Mouse (Mus musculus) layer of hippocampus, adult 2 months (tissue): ENCODE results near the gene Setd3. TPM values are rescaled to one million over a fixed set of nuclear protein-coding genes. Genes with fewer than 3 reads are reported as not detected.

Source experiments
- DNase-seq, 2 experiments: peaks; one replicate each; pipeline ENCODE4 v3.0.0; 2022; ENCODE audit warnings: low spot score in 2 of 2
- H3K27ac ChIP-seq: fragments of 200-600 bp; 2 replicates; pipeline ENCODE4 v1.8.1; 2022
- H3K4me3 ChIP-seq: fragments of 200-600 bp; 2 replicates; pipeline ENCODE4 v1.8.1; 2022; ENCODE audit warnings: mild to moderate bottlenecking
- CTCF ChIP-seq: fragments of 200-600 bp; conservative IDR thresholded peaks from 2 replicates; pipeline ENCODE4 v1.8.1; 2022; ENCODE audit warnings: antibody characterized with exemption, mild to moderate bottlenecking, moderate library complexity
- long read RNA-seq, 2 experiments: library from polyadenylated mRNA; stranded (forward); transcript quantifications; one replicate each; pipeline ENCODE4 v2.0.0; 2021; ENCODE audit warnings: borderline mapping rate in 2 of 2
- total RNA-seq, 2 experiments: library from RNA; stranded (reverse); gene quantifications; 2 replicates each; pipeline ENCODE4 v1.2.3; 2021

Setd3 gene
- 100 to 1,000 TPM; 148 to 154 TPM for total RNA-seq
- long read RNA-seq, experiment 1, transcript Setd3-201 (13 exons, 2,755 nt): major isoform, 72 of 112 reads
- long read RNA-seq, experiment 1, partial matches to known transcripts: 8 of 112 reads
- long read RNA-seq, experiment 1, other reads (novel, unspliced or antisense): 30 of 112 reads
- long read RNA-seq, experiment 2, transcript Setd3-201 (13 exons, 2,755 nt): major isoform, 97 of 147 reads
- long read RNA-seq, experiment 2, partial matches to known transcripts: 6 of 147 reads
- long read RNA-seq, experiment 2, other reads (novel, unspliced or antisense): 41 of 147 reads

DNA sequence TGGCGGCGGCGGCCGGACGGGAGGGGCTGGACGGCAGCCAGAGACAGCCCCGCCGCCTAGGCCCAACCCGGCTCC is at the start of gene Setd3:
Setd3 (minus strand) TSS at position 69 of the 75 bp plus-strand sequence.
- DNase-seq: no peak
- no peak for TF ChIP-seq CTCF
- peak within 1 kb of the TSS; percentile 93 for H3K4me3 ChIP-seq
- peak within 1 kb of the TSS; percentile 94 for H3K27ac ChIP-seq

DNA sequence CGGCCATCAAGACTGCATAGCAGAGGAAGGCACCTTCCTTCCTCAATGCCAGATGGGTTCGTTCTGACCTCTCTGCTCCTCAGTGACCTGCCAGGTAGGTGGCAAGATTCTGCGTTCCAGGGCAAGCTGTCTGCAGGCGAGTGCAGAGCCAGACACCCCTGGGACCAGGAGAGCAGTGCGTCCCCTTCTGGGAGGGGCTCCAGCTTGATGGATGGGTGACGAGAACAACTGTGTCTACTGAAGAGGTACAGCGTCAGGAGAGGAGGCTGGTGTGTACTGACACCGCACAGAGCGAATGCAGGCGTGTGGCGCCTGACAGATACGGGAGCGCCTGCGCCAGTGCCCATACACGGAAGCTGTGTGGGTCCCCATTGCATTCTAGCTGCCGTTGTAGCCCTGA is 48.4 kb upstream of the Setd3 start:
- H3K4me3 ChIP-seq: no peak overlapping the region
- no peak overlapping the region for H3K27ac ChIP-seq
- no peak for TF ChIP-seq CTCF
- DNase-seq: no peak

DNA sequence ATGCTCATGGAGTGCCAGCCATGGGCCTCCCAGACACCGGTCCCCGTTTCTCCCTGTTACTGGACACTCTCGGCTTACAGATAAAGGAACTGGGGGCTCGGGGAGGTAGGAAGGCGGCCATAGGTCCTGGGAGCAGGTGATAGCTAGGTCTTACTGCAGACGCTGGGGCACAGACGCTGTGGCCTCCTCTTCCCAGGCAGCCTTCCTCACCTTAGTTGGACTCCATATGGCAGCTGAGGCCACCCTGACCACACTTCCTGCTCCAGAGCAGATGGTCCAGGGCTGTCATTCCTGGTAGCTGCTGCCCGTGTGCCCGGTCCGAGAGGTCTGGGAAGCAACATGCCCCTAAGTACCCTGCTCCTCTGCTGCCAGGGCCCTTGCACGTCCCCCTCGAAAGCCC is 47.8 kb upstream of the Setd3 start:
- no peak for DNase-seq
- H3K27ac ChIP-seq: no peak overlapping the region
- no peak overlapping the region for H3K4me3 ChIP-seq
- no peak for TF ChIP-seq CTCF

DNA sequence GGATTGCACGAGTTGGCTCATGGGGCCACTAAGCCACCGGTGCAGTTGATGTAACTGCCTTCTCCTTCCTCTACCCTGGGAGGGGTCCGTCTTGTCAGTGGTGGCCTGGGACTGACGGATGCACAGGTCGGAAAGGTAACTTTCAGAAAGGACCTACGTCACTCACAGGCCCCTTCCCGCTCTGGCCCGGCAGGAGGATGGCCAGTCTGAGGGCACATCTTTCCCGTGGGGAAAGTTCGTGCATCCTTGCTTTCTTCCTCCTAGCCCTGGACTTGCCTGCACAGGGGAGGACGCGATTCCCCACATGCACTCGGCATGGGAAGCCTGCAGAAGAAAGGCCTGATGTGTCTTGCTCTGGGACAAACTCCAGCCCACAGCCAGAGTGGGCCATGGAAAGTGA is 47.1 kb upstream of the Setd3 start:
- DNase-seq: no peak
- TF ChIP-seq CTCF: no peak
- no peak overlapping the region for H3K4me3 ChIP-seq
- H3K27ac ChIP-seq: no peak overlapping the region

DNA sequence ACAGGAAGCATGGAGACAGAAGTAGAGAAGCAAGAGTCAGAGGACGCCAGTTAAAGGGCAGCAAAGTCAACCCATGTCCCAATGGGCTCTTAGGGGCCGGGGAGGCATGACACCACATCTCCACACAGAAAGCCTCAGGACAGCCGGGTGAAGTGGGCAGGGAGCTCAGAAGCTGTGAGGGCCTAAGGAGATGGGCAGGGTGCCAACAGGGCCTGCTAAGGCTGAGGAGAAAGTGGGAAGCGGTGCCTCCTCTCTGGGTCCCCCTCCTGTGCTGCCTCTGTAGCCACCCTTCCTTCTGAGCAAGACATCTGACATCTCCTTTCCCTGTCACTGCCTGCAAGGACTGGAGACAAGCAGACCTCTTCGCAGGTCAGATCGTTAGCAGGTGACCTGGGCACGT is 46.7 kb upstream of the Setd3 start:
- Histone ChIP-seq H3K4me3 (no peak overlapping the region), H3K27ac (no peak overlapping the region)
- no peak for DNase-seq
- TF ChIP-seq CTCF: no peak

DNA sequence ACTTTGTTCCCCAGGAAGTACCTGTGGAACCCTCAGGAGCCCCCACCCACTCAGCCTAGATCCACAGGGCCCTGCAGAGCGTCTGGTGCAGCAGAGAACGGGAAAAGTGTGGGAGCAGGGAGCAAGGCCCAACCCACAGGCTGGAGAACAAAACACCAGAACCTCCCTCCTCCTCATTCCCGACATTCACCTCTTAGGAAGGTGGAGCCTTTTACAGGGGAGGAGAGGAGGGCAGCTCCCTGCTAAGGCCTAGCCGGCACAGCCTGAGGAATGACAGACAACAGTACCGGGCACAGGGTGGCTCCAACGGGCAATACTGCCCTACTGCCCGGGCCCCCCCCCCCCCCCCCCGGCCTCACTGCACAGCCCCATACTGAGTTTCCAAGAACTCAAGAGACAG is 44.2 kb upstream of the Setd3 start:
- no peak for DNase-seq

DNA sequence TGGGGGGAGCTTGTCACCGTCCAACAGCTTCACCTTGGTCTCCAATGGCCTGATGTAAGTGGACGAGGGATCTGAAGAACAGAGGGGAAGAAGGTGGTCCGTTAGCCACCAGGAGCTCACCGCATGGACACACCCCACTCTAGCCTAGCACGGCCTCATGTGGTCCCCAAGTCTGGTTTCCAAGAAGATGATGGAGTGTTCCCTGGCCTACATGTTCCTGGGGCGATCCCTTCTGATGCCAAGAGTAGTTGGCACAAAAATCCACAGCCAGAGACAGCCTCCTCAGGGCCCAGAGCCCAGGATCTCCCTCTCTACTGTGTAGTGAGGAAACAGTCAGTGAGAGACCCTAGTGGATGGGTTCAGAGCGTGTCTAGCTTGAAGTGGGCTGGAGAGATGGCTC is 42.6 kb upstream of the Setd3 start:
- Histone ChIP-seq H3K4me3 (no peak overlapping the region), H3K27ac (no peak overlapping the region)
- no peak for DNase-seq
- no peak for TF ChIP-seq CTCF

More for the DNA sequence above, 44.2 kb upstream of the Setd3 start:
- H3K27ac ChIP-seq: no peak overlapping the region
- no peak overlapping the region for H3K4me3 ChIP-seq
- TF ChIP-seq CTCF: no peak

DNA sequence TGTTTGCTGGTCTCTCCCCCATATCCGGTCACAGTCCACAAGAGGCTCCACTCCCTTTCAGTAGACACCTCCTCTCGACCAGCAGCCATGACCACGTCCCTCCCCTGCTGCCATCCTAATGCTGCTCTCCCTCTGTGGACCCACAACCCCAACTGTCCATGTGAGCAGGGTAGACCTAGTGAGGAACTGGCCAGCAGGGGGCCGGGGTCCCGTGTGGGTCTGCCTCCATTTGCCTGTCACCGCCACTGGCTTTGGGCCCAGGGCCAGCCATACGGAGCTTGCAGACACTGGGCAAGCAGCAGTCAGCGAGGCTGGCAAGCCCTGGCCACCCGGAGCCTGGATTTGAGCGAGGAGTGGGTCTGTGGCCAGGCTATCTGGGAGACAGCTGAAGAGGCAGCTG is 42.1 kb upstream of the Setd3 start:
- peak overlapping the region; percentile 48; the same call in 1 of the 2 replicates for H3K27ac ChIP-seq
- no peak for DNase-seq
- peak; percentile 46 for TF ChIP-seq CTCF
- H3K4me3 ChIP-seq: no peak overlapping the region

DNA sequence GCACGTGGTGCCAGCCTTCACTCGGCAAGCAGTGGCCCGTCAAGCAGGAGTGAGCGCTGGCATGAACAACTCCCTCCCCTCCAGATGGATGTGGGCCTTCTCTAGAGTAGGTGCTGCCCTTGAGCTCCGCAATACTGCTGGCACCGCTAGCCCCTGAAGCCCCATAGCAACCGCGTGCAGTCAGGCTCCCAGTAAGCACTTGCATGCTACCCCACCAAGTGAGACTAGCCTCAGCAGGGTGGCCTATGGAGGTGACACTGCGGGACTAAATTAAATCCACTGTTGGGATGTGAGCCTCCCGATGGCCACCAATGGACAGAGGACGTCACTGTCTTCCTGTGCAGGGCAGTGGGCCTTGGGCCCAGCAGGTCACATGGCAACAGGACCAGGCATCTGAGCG is 41.5 kb upstream of the Setd3 start:
- peak overlapping the region; percentile 48; the same call in 1 of the 2 replicates for H3K27ac ChIP-seq
- no peak for TF ChIP-seq CTCF
- DNase-seq: no peak
- H3K4me3 ChIP-seq: no peak overlapping the region

DNA sequence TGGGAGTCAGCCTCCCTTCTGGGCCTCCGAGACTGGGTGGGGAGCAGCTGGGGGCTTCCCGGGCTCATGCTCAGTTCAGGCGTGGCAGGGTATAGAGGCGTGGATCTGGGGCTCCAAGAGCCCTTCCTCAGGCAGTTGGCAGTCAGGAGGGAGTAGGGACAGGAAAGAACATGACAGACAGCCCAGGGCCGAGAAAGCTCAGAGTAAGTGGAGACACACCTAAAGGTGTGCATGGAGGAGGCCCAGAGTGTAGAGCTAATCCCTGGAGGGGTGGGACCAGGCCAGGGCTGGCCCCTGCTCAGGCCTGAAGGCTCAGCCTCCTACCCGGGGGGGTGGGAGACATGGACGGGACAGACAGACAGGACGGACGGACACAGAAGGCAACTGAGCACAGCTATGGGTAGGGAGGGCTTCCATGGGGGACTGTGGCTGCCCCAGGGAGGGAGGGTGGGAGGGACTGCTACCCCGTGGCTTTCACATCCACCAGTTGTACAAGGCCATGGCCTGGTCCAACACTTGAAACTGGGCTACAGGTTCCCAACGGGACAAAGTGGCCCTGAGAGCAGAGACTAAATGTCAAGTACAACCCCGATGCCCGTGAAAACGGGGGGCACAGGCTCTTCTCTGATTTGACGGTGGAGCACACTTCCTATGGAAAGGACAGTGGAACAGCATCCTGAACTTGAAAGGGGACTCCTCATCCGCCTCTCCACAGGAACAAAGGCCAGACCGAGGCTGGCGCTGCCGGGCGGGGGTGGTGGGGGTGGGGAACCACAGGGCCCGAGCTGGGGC is 40.9 kb upstream of the Setd3 start:
- H3K4me3 ChIP-seq: no peak overlapping the region
- peak overlapping the region; percentile 43; the same call in 1 of the 2 replicates for H3K27ac ChIP-seq
- TF ChIP-seq CTCF: no peak
- no peak for DNase-seq

DNA sequence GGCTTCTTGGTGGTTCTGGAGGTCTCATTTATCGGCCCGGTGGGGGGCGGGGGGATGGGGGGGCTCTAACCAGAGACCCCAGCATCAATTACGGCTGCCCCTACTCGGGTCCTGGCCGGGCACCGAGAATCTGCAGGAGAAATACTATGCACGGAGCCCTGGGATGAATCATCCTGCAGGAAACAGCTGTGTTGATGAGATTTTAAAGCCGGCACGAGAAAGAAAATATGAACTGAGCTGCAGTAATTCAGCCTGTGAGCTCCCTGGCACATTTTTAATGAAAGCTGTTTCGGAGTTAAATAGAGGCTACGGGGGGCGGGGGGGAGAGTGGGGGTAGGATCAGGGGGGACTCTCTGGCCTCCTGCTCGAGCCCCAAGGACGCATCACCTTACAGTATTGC is 40.0 kb upstream of the Setd3 start:
- no peak for TF ChIP-seq CTCF
- peak in 1 of 2 experiments; percentile 55 for DNase-seq
- H3K4me3 ChIP-seq: no peak overlapping the region
- peak overlapping the region; percentile 43; the same call in 1 of the 2 replicates for H3K27ac ChIP-seq

DNA sequence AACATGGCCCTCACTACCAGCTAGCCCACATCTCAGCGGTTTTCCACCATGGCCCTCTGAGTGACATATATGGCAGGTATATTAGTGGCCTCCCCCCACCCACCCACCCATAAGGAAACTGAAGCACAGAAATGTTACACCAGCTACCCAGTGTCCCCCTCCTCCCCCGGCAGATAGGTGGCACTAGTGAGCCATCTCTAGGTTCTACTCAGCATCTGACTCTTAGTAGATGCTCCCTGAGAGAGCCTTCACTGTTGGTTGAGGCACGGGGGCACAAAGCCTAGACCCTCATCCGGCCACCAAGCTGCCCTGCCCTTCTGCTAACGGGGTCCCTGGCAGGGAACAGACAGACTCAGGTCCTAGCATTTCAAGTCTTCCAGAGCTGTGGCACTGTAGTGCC is 38.5 kb upstream of the Setd3 start:
- peak in 1 of 2 experiments; percentile 74 for DNase-seq

DNA sequence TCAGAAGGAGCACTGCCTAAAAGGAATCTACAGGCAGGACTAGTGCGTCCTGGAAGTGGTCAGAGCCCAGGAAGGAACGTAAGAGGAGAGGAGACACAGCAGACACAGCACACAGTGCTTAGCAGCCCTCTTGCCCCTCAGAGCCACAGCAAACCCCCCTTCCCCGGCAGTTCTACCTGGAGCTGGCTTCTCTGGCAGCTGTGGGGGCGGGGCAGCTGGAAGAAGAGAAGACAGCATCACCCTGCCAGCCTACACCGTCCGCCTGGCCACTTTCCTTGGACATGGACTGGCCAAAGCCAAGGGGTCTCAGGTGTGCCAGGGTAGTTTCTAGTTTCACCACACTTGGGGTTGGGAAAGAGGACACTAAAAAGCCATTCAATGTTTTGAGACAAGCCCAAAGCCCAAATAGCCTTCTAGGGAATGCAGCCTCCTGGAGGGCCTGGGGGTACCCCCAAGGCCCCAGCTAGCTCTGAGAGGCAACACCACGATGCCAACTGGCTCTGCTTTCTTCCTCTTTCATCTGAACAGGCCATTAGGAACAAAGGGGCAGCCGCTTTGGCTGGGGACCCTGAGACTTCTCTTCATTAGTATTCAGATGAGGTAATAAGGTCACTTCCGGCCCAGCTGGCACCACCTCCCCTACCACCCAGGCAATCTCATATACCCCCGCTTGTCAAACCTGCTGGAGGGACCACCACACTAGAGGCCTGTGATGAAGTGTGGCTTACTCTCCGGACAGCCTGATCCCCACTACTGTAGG is 37.7 kb upstream of the Setd3 start:
- H3K4me3 ChIP-seq: no peak overlapping the region
- TF ChIP-seq CTCF: no peak
- no peak for DNase-seq
- H3K27ac ChIP-seq: no peak overlapping the region

More for the DNA sequence above, 38.5 kb upstream of the Setd3 start:
- no peak overlapping the region for H3K4me3 ChIP-seq
- TF ChIP-seq CTCF: peak; percentile 78
- no peak overlapping the region for H3K27ac ChIP-seq
